Mouse (Mus musculus) brain, adult 2 months (tissue): Measurements from ENCODE around the gene Frmd4b.

Experiments used
- DNase-seq: peaks from one replicate; pipeline ENCODE4 v3.0.0; 2011; ENCODE audit warnings: low read depth, low spot score

Frmd4b gene

DNA sequence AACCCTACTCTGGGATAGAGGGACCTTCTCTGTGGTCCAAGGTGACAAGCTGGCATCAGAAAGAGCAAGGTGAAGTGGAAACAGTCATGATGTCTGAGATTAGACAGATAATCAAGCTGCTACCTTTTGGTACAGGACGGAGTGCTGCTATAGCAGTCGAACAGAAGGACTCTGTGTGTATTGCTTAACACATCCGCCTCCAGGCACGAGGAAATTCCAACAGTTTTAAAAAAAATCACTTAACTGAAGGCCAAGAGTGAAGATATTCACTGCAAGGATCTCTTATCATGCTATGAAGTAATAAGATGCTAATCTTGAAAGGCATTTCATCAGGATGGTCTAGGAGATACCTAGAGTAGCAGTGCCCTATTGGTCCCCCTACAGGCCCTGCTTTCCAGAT, 298.3 kb downstream of the Frmd4b start:
- peak; percentile 59 for DNase-seq

DNA sequence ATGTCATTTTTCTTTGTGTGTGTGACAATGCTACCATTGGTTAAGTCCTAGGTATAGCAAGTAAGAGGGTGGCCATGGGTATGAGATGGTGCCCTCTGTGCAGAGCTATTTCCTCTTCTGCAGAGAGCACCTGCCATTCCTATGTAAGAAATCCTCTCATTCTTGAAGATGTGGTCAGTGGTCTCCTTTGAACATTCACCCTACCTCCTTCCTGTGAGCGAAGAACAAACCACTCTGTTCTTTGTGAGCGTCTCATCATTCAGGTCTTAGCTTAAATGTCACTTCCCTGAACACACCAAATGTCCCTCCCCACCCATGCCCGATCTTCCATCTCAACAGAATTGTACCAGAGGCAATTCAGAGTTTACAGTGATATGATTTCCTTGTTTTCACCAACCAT, 299.4 kb downstream of the Frmd4b start:
- no peak for DNase-seq

DNA sequence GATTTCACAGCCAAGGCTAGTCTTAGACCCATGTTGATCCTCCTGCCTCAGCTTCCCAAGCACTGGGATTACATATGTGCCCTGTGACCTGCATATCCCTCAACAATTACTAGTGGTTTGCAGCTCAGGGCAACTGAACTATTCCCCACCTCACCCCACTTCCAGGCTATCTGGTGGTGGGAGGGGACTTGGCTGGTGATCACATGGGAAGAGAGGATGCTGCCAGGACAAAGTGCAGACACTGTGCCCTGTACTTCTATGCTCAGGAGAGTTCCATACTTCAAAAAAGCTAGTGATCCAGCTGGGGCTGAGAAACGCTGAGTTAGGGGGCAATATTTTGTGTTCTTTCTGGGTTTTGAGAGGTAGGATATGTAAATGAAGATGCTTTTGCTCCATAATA, 300.6 kb downstream of the Frmd4b start:
- DNase-seq = no peak

DNA sequence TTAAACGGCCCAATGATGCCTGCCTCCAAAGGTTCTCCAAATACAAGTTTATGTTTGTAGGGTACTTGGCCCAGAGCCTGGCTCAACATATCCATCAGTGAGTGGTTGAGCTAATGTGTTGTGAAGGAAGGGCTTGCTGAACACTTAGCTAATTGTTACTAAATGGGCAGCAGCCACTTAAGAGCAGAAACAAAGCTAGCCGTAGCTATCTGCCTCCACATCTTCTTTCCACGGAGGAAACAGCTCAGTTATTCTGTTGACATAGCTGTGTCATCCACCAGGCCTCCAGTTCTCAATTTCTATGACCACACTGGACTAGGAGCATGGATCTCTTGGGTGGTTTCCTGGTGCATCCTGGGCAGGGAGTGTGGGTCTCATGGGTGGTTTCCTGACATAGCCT, 302.0 kb downstream of the Frmd4b start:
- no peak for DNase-seq

DNA sequence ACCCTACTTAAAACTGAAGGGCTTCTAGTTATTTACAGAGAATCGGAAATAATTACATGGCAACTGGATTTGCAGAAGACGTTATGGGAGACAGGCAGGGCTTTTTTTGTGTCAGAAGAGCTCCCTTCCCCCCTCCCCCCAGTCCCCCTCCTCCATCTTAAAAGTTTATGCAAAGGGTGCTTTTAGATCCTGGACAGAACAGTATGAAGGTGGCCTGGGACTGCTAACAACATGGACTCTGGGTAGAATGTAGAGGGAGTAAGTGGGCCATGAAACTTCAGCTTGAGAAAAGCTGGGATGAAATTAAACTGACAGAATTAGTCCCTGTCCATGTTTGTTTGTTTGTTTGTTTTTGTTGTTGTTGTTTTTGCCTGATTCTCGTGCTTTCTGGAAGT, 304.8 kb downstream of the Frmd4b start:
- no peak for DNase-seq

DNA sequence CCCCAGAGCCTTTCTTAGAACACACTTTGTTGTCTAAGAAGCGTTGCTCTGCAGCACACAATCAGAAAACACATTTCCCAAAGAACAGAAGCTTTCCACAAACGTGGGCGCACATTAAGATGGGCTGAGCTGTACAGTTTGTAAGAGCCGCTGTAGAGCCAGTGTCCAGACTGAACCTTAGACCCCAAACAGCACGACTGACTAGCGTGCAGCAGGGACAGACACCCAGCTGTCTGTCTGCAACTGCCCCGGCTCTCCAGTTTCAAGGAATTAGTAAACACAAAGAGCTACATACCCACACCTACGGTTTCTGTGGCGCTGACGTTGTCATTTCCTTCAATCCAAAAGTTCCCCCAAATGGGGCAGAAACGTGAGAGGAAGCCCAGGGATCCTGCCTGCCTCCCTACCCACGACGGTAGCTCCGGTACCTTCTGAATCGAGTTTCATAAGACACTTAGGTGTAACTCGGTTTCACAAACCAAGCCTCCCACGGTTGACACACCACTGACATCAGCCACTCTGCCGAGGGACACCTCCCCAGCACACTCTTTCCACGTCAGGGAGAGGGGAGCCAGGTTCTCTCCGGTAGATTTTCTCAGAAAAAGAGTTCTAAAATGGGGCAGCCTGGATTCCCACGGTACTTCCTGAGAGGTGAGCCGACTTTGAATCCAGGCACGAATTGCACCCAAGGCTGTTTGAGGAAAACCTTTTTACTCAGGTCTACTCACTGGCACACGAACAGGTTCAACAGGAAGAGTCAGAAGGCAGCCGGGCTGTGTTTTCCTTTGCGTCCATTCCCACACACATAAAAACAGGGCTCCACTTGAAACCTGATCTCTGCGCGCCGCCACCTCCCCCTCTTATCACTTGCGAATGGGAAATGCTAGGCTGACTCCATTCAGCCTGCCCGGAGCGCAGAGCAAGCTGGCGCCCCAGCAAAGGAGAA, 305.5 kb downstream of the Frmd4b start:
- peak; percentile 28 for DNase-seq

DNA sequence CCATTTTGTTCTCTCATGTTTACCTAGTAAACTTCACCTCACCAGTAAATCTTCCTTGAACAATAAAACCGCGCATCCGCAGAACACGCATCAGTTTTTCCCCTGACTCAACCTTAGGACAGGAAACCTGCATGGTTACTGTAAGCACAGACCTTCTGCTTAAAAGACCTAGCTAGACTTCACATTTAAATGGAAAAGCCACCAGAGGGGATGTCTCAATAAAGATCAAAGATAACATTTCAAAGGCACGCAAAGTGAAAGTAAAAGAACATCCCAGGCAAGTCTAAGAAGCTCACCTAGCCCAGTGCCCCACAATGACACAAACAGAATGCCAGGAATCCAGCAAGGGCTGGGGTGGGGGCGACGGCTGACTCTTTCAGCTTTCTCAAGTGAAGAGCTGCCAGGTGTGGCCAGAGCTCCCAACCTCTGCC, 306.4 kb downstream of the Frmd4b start:
- no peak for DNase-seq

DNA sequence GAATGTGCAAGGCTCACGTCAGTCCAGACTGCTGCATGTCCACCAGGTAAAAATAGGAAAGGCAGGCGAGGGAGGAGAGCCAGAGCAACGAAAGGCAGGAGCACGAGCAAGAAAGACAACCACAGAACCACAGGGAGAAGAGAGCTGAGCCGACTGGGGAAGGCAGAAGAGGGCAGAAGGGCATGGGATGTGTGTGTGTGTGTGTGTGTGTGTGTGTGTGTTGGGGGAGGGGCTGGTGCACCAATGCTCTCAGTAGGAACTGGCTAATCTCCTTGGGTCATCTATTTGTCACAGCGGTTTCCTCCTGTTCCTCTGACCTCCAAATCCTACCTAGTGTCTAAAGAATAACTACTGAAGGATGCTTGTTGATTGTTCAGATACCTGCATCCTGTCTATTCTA, 308.2 kb downstream of the Frmd4b start:
- DNase-seq = no peak

DNA sequence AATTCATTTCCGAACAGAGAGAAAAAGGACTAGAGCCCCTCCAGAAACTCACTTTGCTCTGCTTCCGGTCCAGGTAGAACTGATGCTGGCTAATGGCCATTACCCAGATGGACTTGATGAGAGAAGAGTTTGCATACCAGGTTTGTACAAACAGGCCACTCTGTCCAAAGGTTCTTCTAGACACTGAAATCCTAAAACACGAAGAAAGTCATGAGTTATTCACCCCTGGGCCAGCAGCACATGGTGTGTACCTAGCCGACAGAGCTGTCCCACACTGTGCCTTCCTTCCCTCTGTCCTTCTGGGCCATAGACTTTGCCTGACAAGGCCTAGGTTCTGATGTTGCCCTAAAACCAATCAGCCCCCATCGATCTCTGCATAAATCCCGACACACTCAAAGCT, 308.8 kb downstream of the Frmd4b start:
- DNase-seq = no peak

DNA sequence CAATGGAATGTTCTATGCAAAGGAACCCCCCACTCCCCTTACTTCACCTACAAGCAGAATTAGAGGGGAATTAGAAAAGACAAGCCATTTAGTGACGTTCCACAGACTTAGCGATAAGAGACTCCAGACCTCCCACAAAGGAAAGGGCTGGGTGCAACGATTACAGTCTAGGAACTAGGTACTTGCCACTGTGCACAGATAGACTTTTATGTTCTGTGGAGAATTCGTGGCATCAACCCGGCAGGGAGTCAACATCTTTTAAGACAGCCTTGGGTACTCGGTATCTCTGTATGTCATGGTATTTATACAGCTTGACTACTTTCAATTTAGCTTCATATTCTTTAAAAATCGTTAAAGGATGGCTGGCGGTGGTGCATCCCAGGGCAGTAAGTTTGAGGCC, 310.1 kb downstream of the Frmd4b start:
- DNase-seq = no peak

DNA sequence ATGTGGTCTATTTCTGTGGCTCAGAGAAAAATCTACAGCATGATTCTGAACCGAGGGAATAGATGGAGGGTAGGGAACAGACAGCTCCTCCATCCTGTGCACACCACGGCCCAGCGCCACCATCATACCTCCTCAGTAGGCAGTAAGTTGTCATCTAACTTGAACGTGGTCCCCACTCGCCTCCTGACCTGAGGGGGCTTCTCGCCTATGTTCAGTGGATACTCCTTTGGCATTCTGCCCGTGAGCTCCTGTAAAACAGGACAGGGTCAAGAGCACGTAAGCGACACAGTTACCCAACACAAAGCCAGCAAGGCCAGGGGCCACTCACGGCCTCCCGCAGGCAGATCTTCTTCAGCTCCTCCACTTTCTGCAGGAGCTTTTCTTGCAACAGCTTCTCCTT, 311.0 kb downstream of the Frmd4b start:
- no peak for DNase-seq

DNA sequence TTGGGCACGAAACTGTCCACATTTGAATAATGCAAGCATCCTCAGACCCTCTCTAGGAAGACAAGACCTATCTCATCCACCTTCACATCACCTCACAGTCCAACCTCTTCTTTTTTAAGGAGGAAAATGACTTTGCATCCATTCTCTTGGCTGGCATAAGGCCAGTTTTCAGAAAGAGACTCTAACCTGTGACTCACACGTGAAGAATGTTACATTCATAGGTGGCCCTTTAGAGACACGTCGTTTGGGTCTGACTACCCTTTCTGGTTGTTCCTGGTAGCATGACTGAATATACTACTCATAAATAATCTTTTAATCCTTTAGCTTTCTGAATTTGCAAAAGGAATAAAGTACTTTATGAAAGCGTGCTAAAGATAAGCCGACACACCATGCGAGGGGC, 311.9 kb downstream of the Frmd4b start:
- no peak for DNase-seq

DNA sequence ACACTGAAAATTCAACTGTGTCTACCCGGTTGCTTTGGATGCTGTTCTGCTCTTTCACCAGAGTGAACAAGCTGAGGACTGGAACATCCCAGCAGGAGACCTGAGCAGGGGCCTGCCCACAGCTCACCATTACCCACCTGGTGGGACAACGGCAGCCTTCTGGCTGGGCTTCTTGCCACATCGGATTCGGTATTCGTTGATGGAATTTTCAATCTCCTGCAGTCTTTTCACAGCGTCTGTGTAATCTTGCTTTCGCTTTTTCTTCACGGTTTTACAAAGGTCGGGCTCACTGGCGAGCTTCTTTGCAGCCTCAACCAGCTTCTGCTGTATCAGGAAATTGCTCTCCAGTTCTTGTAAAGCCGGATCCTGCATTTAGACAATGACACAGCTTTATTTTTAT, 312.3 kb downstream of the Frmd4b start:
- DNase-seq = peak; percentile 54

DNA sequence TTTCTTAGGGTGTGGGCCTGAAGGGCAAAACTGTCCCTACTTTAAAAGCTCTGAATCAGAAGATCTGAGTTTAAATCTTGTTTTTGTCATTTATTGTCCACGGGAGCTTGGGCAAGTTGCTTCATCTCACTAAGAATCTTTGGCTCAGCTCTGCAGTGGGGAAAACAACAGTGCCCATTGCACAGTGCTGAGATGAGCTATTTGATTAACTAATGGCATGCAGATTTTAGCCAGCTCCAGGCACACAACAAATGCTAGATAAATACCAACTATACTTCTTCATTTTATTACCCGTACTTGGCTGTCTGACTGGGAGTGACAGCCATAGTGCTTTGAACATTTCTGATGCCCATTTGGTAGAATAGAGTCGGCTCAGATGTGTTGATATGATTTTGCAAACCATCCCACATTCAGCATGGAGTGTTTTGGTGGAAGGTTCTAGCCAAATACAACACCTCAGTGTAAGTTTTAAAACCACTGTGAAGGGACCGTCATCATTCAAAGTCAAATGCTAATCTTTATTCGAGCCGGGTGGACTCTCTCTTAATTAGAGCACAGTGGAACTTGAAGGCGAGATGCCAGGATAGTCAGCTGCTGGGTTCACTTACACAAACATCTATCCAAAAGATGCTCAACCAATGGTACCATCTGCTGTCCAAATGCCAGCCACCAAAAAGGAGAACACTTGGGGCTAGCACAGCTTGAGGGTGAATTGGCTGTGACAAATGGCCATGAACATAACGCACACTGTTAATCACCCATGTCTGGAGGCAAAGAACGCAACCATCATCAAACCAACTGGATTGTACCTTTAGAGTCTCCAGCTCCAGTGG, 313.8 kb downstream of the Frmd4b start:
- DNase-seq = peak; percentile 75

DNA sequence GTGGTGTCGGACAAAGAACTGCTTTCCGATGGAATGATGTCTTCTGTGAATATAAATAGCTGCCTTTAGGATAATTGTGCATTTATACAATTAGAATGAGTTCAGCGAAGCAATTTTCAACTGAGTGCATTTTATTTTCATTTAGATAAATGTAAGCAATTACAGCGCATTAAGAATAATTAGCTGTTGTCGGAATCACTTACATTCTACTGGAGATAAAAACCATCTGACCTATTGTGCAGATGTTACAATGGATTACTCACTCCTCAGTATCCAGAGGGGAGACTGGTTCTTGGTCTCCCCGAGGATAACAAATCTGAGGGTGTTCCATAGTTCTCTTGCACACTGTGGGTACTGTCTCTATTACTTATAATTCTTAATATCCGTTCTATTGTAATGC, 315.0 kb downstream of the Frmd4b start:
- no peak for DNase-seq

DNA sequence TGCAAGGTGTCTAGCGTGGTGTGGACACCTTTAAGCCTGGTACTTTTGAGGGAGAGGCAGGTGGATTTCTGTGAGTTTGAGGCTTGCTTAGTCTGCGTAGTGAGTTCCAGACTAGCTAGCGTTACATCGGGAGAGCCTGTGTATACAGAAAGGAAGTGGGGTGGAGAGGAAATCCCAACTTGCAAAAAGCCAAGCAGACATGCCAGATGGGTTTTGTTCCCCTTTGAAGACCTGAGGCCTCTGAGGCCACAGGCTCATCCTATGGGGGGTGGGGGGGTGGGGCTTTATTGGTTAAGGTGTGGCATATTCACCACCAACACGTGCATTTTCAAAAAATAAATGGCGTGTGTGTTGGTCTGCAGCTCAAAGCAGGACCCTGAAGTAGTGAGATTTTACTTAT, 316.7 kb downstream of the Frmd4b start:
- no peak for DNase-seq

DNA sequence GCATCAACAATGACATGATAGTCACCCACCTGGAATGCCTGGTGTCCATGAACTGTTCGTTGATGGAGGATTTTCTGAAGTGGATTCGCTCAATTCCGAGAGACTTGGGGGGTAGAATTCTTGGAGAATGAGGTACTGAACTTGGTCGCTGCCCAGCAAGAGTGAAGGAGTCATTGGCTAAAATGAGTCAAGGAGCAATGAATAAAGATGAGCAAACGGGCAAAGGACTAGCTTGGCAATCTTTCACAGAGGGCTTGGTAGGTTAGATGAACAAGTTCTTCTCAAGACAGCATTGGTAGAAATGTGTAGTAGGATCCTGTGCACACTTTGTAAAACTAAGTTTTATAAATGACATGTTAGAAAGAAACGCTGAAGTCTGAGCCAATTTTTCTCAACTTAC, 317.2 kb downstream of the Frmd4b start:
- DNase-seq = no peak

DNA sequence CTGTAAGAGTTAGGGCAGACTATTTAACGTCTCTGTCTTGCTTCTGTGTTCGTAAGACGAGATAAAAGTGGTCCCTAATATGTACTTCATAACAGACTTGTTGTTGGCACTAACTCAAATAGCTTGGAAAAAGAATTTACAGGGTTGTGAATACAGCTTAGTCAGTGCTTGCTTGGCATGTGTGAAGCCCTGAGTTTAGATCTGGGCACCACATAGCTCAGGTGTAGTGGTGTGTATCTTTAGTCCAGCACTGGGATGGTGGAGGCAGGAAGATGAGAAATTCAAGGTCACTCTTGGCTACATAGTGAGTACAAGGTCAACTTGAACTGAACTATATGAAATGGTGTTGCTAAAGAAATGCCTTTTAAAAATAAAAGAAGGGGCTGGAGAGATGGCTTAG, 320.2 kb downstream of the Frmd4b start:
- DNase-seq = no peak

DNA sequence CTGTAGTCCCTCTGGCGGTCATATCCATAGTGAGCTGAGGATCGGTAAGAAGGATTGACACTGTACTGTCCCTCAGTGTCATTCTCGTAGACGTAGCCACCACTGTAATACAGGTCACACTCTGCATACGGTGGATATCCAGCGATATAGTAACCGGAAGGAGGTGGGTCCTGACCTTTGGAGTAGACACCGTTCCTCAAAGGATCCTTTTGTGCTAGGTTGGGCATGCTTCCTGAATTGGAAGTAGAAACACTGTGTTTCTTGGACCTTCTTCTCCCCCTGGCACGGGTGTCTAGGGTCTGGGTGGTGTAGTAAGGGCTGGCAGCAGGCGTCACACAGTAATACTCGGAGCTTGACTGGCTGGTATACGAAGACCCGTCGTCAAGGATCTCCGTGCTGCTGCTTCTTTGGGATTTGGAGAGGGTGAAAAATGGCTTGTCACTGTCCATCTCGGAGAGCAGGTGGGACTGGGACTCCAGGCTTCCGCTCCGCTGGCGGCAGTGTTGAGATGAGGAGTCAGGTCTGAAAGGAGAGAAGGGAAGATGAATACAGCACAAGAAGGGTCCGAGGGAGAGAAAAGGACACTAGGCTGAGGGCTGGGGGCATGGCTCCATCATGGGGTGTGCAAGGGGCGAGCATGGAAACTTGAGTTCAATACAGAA, 321.3 kb downstream of the Frmd4b start:
- no peak for DNase-seq

DNA sequence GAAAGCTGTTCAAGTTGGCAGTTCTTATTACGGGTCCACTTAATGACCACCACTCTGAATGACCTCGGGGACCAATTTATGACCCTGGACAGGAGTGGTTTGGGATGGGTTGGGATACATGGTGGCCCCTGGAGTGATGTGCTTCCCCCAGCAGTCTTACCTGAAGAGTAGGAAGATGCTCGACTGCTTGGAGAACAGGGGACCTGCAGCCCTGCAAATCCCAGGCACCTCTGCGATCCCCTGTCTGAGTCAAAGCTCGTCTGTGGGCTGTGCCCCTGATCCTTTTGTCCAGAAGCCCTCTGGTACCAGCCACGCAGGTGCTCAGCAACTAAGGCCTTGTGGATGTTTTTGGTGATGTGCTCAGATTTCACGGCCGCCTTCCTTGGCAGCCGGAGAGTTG, 321.9 kb downstream of the Frmd4b start:
- no peak for DNase-seq

DNA sequence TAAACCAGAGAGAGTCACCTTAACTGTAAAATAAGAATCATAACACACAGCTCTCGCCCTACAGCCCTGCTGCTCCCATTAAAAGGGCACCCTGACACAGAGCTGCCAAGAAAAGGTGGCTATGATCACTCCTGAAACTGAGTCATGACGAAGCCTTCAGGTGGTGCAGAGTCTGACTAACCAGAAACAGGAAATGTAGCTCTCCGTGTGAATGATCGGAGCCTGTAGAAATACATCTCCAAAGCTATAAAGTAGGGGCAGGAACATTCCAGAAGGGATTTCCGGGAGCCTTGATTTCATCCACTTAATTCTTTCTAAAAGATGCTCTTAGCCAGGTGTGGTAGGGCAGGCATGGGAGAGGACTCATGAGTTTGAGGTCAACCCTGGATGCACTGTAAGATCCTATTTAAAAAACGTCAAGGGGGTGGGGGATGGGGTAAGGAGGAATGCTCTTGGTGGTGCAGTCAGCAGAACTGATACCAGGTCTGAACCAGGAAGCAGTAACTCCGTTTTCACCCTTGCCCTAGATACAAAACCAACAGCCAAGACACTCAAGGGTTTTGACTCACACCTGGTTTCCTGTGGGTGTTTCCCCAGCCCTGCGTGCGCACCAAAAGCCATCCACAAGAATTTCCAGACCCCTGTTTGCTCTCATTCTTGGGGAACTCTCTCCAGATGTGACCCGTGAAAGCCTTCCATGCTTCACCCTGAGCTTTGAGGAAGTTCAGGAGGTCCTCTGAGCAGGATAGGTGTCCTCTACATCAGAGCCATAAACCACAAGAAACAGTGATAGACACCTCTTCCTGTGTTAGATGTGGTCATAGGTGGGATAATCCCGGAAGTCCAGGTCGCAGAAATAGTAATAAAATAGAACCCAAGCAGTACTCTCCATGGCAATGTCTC, 323.4 kb downstream of the Frmd4b start:
- DNase-seq = no peak
